Mouse (Mus musculus) CH12.LX (cell line): ENCODE results near the gene Fam160a1. TPM values are rescaled to one million over a fixed set of nuclear protein-coding genes. Genes with fewer than 3 reads are reported as not detected.

ENCODE experiments used
- DNase-seq: peaks from one replicate; pipeline ENCODE4 v3.0.0-alpha.2; 2013; ENCODE audit errors: extremely low read depth
- H3K27ac ChIP-seq: 2 replicates; pipeline ENCODE4 v1.5.1; 2012; ENCODE audit warnings: low read depth, mild to moderate bottlenecking, control low read depth, moderate library complexity; ENCODE audit not compliant: insufficient read depth
- H3K27me3 ChIP-seq: replicated peaks from 2 replicates; pipeline ENCODE3; 2012; ENCODE audit warnings: inconsistent platforms
- H3K36me3 ChIP-seq, 2 experiments: replicated peaks in 1 of 2; 2 replicates each; pipeline versions ENCODE3 to v1.6.1; 2012; ENCODE audit warnings: inconsistent platforms in 1 of 2, low read length in 1 of 2, mild to moderate bottlenecking in 1 of 2, mixed read lengths in 1 of 2, moderate library complexity in 1 of 2; ENCODE audit not compliant: control insufficient read depth in 1 of 2, insufficient read depth in 1 of 2
- H3K4me1 ChIP-seq, 2 experiments: 2 replicates each; pipeline ENCODE4 v1.6.1; 2012; ENCODE audit warnings: inconsistent platforms in 1 of 2, moderate library complexity in 1 of 2; ENCODE audit not compliant: insufficient read depth in 2 of 2, control insufficient read depth in 1 of 2
- H3K4me2 ChIP-seq: 2 replicates; pipeline ENCODE4 v1.6.1; 2012; ENCODE audit warnings: low read depth, mild to moderate bottlenecking, control low read depth; ENCODE audit not compliant: poor library complexity, insufficient read depth, severe bottlenecking
- H3K4me3 ChIP-seq, 3 experiments: fragments of 150-350 bp in 1 of 3; sonication (generic) in 1 of 3; replicated peaks in 1 of 3; 2 replicates each; pipeline versions ENCODE3 to v1.5.1; 2011 to 2012; ENCODE audit warnings: low read depth in 2 of 3, low read length in 2 of 3, mild to moderate bottlenecking in 2 of 3, moderate library complexity in 2 of 3, control low read depth in 1 of 3, improper control_type of control experiment in 1 of 3, inconsistent platforms in 1 of 3, mixed read lengths in 1 of 3; ENCODE audit not compliant: poor library complexity in 1 of 3
- H3K79me2 ChIP-seq: replicated peaks from 2 replicates; pipeline ENCODE4 v1.6.1; 2012; ENCODE audit warnings: mild to moderate bottlenecking, moderate library complexity; ENCODE audit not compliant: control insufficient read depth, poor library complexity, insufficient read depth, severe bottlenecking; ENCODE audit errors: extremely low read depth
- H3K9ac ChIP-seq: 2 replicates; pipeline ENCODE4 v1.6.1; 2012; ENCODE audit warnings: low read depth, mild to moderate bottlenecking, control low read depth, moderate library complexity; ENCODE audit not compliant: insufficient read depth
- H3K9me3 ChIP-seq: replicated peaks from 2 replicates; pipeline ENCODE3; 2012; ENCODE audit warnings: low read length, inconsistent platforms, mixed read lengths
- CHD1 ChIP-seq: IDR thresholded peaks from 2 replicates; pipeline ENCODE4 v1.6.1; 2012; ENCODE audit warnings: low read depth, low read length, improper control_type of control experiment, inconsistent platforms
- E2F4 ChIP-seq: IDR thresholded peaks from 2 replicates; pipeline ENCODE4 v1.6.1; 2011; ENCODE audit warnings: low read depth, low read length, improper control_type of control experiment; ENCODE audit not compliant: insufficient replicate concordance
- ELF1 ChIP-seq: IDR thresholded peaks from 2 replicates; pipeline ENCODE4 v1.6.1; 2014; ENCODE audit warnings: low read depth, mild to moderate bottlenecking, inconsistent platforms, low read length, improper control_type of control experiment
- ETS1 ChIP-seq: conservative IDR thresholded peaks from 2 replicates; pipeline ENCODE4 v1.6.1; 2012; ENCODE audit warnings: low read depth, mild to moderate bottlenecking, inconsistent platforms, low read length, improper control_type of control experiment, moderate library complexity
- JUN ChIP-seq: IDR thresholded peaks from 2 replicates; pipeline ENCODE4 v1.6.1; 2011; ENCODE audit warnings: low read depth, mild to moderate bottlenecking, low read length, improper control_type of control experiment, moderate library complexity; ENCODE audit not compliant: insufficient read depth
- JUND ChIP-seq: conservative IDR thresholded peaks from 2 replicates; pipeline ENCODE4 v1.6.1; 2011; ENCODE audit warnings: low read depth, low read length, improper control_type of control experiment
- MAFK ChIP-seq: IDR thresholded peaks from 2 replicates; pipeline ENCODE4 v1.6.1; 2011; ENCODE audit warnings: low read length, improper control_type of control experiment; ENCODE audit not compliant: insufficient replicate concordance
- MAX ChIP-seq: IDR thresholded peaks from 2 replicates; pipeline ENCODE4 v1.6.1; 2011; ENCODE audit warnings: low read length, improper control_type of control experiment
- MYC ChIP-seq: IDR thresholded peaks from 2 replicates; pipeline ENCODE4 v1.6.1; 2011; ENCODE audit warnings: low read depth, mild to moderate bottlenecking, improper control_type of control experiment, low read length
- NRF1 ChIP-seq: IDR thresholded peaks from 2 replicates; pipeline ENCODE4 v1.6.1; 2014; ENCODE audit warnings: low read depth, mild to moderate bottlenecking, inconsistent platforms, low read length, improper control_type of control experiment, moderate library complexity
- POLR2AphosphoS2 ChIP-seq: IDR thresholded peaks from 2 replicates; pipeline ENCODE4 v1.6.1; 2011; ENCODE audit warnings: low read depth, low read length, improper control_type of control experiment
- SMC3 ChIP-seq: IDR thresholded peaks from 2 replicates; pipeline ENCODE4 v1.6.1; 2011; ENCODE audit warnings: low read depth, low read length, improper control_type of control experiment
- TBP ChIP-seq: conservative IDR thresholded peaks from 2 replicates; pipeline ENCODE4 v1.6.1; 2011; ENCODE audit warnings: low read depth, low read length, improper control_type of control experiment
- ZKSCAN1 ChIP-seq: IDR thresholded peaks from 2 replicates; pipeline ENCODE4 v1.6.1; 2012; ENCODE audit warnings: low read depth, inconsistent platforms, low read length, improper control_type of control experiment, borderline replicate concordance
- ZMIZ1 ChIP-seq: IDR thresholded peaks from 2 replicates; pipeline ENCODE4 v1.6.1; 2012; ENCODE audit warnings: low read depth, mild to moderate bottlenecking, inconsistent platforms, low read length, improper control_type of control experiment
- dilution Hi-C: fragments of 300-500 bp; cut with MboI; formaldehyde crosslinking; loops from 2 replicates; pipeline ENCODE4 v1.14.3; 2020; ENCODE audit warnings: low sequenced_read_pairs; ENCODE audit not compliant: extremely low pct_unique_long_range_greater_than_20kb, extremely low pct_ligation_motif_present
- in situ Hi-C: fragments of 300-500 bp; cut with MboI; formaldehyde crosslinking; loops from 3 replicates; pipeline ENCODE4 v1.14.3; 2019; ENCODE audit warnings: low sequenced_read_pairs, low pct_ligation_motif_present, low pct_unique_long_range_greater_than_20kb, mixed read lengths
- polyA plus RNA-seq: library from polyadenylated mRNA; unstranded; fragments of >175 nt; gene quantifications from 2 replicates; pipeline ENCODE4 v1.2.1, GENCODE M21; 2012; ENCODE audit warnings: low read depth; ENCODE audit not compliant: insufficient read length
- total RNA-seq, 2 experiments: library from RNA; depleted of rRNA; stranded (reverse); fragments of 300-350 nt in 1 of 2; fragments of >200 nt in 1 of 2; gene quantifications; 2 replicates each; pipeline ENCODE4 v1.2.3; 2012 to 2014

Fam160a1 gene
- total and polyA plus RNA-seq, 3 experiments: 0.17 to 0.41 (median 0.20) TPM

GRCm38 (mm10) chr3:85655538-85655937 lies 161.6 kb downstream of the Fam160a1 start:
- Histone ChIP-seq H3K9me3 (no peaks in the 10 kb centered on the region), H3K27me3 (no peaks in the 10 kb centered on the region), H3K79me2 (no peaks in the 10 kb centered on the region), H3K4me3 (no peak overlapping the region), H3K4me2 (no peak overlapping the region), H3K9ac (no peak overlapping the region), H3K36me3 (peaks cover 29 to 58% of the 10 kb centered on the region in 2 experiments), H3K27ac (no peak overlapping the region), H3K4me1 (peaks cover 0 to 14% of the 10 kb centered on the region in 2 experiments; a peak in 3 of 4 replicates)
- dilution Hi-C loops (no loop called here), in situ Hi-C loops (no loop called here)
- DNase-seq: no peak
- TF ChIP-seq ELF1 (no peak), MYC (no peak), CHD1 (no peak), JUND (no peak), SMC3 (no peak), ZKSCAN1 (no peak), MAX (no peak), ZMIZ1 (no peak), ETS1 (no peak)

GRCm38 (mm10) chr3:85652727-85653665 lies 164.1 kb downstream of the Fam160a1 start:
- TF ChIP-seq NRF1 (no peak), TBP (no peak), MAFK (no peak), CHD1 (no peak), POLR2AphosphoS2 (no peak), ELF1 (no peak), JUN (no peak), E2F4 (no peak)
- no peak for DNase-seq
- Histone ChIP-seq H3K36me3 (peaks cover 34 to 78% of the 10 kb centered on the region in 2 experiments), H3K79me2 (no peaks in the 10 kb centered on the region), H3K9me3 (no peaks in the 10 kb centered on the region), H3K27ac (no peak overlapping the region), H3K9ac (no peak overlapping the region), H3K4me3 (no peak overlapping the region), H3K4me2 (no peak overlapping the region), H3K27me3 (no peaks in the 10 kb centered on the region), H3K4me1 (peaks cover 0 to 10% of the 10 kb centered on the region in 2 experiments; a peak in 3 of 4 replicates)
- dilution Hi-C loops: no loop called here
- in situ Hi-C loops: loop anchor here (5.0 kb wide), 1 partner anchor 51 kb away; no protein-coding TSS in a partner anchor
